Mouse (Mus musculus) spleen, postnatal 36 days (tissue): Measurements from ENCODE around the gene Mtrex.

Experiments
- DNase-seq, 2 experiments: peaks; one replicate each; pipeline ENCODE4 v3.0.0; 2022; ENCODE audit warnings: low spot score in 2 of 2, mixed read lengths in 1 of 2

Mtrex gene

DNA sequence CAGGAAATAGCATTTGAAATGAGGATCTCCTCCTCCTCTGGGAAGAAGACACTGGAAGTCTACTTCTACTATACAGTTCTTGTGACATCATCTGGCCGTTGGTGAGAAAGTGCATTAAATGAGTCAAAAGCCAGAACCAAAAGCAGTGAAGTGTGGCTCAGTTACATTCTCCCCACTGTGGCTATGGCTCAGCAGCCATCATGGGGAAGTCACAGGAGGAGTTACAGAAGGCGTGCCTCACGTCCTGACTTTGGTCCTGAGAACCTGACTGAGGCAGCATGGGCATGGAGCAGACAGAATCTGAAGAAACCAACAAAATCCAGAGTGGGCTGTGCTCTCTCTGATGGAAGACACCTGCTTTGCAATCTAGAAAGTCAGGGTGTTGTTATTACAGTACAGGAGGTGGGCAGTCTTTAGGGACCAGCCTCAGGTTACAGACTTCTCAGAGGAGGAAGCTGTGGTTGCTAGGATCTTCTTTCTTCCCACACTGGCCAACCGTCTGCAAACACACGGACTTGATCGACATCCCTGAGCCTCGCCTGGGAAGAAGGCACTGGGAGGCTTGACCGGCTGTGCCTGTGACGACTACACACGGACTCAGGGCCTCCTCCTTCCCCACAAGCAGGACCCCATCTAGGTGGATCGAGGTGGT, 57.0 kb downstream of the Mtrex start:
- DNase-seq = no peak

DNA sequence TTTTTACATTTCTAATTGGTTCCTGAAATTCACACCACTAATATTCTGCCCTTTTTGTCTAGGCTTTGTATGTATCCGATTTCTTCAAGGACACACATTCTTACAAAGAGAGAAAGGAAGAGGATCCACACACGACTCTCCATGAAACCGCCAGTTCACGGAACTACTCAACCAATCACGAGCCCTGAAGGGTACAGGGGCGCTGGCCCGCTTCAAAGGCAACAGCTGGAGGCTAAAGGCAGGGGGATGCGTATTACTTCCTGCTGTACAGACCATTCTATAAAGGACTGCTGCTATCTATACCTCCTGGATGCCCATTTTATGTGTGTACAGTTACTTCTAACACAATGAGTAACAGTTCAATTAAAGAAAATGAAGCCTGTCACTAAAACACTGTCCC, 59.8 kb downstream of the Mtrex start:
- no peak for DNase-seq

- DNase-seq = peak in 1 of 2 experiments; percentile 4
Observed at GRCm38 (mm10) chr13:112866782-112867181, 60.4 kb downstream of the Mtrex start.

DNA sequence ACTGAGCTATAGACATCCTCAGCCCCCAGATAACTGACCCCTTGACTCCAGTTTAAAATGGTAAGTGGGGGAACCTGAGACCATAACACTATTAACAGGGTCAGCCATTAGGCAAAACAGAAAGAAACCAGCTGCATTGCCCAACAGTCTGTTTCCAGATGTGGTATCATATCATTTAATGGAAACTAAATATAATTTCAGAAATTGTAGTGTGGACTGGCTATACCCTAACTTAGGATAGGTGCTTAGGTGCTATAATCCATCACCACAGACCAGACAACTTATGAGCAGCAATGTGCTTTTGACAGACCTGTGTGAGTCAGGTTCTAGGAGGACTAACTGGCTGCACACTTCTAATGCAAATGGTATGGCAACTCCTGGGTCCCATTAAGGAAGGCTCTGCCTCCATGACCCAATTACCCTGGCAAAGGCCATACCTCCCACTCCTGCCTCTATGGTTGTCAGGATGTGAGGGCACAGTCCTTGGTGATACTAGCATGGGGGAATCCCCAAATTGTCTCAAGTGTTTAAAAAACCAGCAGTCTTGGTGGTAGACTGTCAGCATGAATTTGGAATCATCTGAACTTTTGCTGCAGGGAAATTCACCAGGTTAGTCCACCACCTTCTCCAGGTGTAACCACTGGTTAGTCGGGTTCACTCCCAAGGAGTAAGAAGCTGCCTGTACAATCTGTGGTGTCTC, 64.1 kb downstream of the Mtrex start:
- DNase-seq = no peak

DNA sequence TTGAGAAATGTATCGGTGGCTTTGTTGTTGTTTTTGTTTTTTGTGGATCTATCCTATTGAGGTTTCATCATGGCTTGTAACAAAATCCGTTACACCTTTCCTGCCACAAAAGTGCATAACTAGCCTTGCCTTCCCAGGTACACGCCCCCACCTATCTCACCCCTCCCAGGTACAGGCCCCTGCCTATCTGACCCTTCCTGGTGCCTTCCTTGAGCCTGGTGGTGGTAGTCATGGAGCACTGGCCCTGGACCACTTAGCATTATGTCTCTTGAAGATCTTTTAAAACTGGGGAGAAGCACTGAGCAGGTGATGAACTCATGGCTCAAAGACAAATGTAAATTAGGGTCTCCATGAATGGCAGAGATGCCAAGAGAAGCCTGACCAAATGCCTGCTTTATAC, 64.9 kb downstream of the Mtrex start:
- no peak for DNase-seq

GRCm38 (mm10) chr13:112861825-112862306, 65.3 kb downstream of the Mtrex start:
- no peak for DNase-seq

GRCm38 (mm10) chr13:112860911-112861310, 66.3 kb downstream of the Mtrex start:
- no peak for DNase-seq

DNA sequence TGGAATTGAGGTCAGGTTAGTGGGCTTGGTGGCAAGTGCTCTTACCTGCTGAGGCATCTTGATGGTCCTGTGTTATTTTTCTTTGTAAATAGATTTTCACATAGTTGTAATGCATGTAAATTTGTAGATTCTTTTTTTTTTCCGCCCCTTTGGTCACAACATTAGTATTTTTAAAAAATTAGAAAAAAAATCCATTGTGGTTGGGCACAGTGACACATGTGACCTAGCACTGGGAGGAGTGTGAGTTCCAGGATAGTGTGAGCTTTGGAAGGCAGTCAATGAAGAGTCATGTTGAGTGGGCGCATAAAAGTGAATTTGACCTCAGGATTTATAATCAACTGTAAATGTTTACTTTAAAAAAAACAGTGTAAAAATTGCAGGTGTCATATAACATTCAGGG, 66.8 kb downstream of the Mtrex start:
- no peak for DNase-seq

- no peak for DNase-seq
Observed at GRCm38 (mm10) chr13:112859574-112860134, 67.5 kb downstream of the Mtrex start.

DNA sequence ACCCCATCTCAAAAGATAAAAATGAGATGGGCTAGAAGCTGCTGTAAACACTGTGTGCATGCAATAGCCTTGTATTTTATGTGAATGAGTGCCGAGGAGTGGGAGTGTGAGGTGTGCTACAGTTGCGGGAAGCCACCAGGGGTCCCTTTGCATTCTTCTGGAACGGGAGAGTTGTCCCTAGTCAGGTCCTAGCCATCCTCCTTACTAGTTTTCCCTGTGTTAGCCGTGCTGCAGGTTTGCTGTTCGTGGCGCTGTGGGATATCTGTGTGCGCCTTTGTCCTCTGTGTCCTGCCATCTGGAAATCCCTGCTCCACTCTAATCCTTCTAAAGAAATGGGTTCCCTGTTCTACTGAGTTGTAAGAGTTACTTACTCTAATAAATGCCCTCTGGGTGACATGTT, 69.3 kb downstream of the Mtrex start:
- DNase-seq = no peak

GRCm38 (mm10) chr13:112854402-112854801, 72.8 kb downstream of the Mtrex start:
- DNase-seq = no peak

DNA sequence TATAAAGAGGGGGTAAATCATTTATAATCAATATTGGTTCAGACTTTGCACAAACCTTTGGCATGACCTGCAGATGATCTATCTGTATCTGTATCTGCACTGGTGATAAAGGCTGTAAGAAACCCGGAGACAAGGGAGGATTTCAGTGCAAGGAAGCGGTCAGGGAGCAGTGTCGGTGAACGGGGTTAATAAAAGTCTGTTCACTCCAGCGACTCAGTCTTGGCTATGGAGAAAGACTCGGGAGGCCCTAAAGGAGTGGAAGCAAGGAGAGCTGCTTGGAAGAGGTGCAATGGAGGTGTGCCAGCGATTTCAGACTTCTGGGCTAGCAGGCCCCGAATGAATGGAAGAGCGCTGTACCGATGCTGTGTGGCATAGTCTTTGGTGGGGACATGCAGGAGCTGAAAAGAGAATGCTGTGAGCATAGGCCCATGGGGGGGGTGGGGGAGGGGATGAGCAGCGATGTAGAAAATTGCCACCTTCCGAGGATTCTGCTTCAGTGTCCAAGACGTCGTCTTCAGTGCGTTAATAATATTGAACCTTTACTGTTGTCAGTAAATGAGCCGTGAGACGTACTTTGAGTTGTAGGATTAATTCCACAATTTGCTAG, 73.4 kb downstream of the Mtrex start:
- no peak for DNase-seq

DNA sequence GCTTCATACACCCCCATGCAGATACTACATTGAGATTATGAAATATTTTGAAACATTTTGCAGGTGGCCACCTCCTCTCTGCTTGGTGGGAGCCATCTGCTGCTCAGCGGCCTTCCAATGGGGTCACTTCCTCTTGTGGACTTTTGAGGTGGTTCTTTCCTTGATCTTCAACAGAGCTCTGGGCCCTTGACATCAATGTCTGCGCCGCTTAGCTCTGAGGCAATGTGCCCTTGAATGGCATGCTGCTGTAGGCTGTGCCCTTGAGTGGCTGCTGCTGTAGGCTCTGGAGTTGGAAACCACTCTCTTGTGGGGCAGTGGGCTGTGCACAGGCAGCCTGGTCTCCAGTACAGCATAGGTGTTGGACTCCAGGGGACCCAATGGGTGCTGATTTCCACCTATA, 81.3 kb downstream of the Mtrex start:
- DNase-seq = no peak

- DNase-seq = no peak
Observed at GRCm38 (mm10) chr13:112840241-112841087, 86.7 kb downstream of the Mtrex start.

DNA sequence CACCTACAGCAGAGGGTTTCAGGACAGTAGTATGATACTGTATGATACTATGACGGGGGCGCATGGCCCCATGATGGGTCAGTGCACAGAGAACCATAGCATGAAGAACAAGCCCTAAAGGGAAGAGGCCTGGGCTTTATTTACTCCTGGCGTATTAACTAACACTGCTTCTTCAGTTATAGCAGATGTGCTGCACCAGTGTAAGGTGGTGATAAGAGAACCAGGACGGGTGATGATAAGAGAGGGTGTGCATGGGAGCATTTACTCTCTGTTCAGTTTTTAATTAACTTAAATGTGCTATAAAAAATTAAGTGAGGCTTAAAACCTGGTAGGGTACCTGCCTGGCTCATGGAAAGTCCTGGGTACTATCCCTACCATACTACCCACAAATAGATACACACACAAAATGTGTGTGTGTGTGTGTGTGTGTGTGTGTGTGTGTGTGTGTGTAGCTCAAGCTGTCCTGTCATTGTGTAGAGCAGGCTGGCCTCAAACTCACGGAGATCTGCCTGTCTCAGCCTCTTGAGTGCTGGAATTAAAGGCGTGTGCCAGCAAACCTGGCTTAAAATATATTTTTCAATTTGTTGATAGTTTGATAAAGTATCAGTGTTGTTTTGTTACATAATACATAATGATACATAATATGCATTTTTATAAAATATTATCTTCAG, 88.5 kb downstream of the Mtrex start:
- peak; percentile 47 to 70 for DNase-seq

DNA sequence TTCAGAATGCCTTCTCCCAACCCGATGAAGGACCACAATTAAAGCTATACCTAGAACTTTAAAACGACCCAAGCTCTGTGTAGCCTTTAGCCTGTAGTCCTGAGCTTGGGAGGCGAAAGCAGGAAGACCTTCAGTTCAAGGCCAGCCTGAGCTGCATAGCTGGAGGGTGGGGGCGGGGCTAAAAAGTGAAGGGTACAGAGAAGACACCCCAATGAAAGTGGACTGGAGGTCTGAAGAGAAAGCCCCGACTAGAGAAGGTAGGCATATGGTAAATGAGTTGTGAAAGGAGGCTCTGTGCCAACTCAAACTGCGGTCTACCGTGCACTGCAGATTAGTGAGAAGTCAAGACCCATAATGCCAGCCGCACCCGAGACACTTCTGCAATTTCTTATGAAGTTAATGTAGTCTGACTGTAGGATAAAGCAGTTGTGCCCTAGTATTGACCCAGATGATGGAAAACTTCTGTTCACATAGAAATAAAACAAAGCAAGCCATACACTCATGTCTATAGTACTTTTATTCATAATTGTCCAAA, 89.5 kb downstream of the Mtrex start:
- DNase-seq = peak; percentile 21 to 57

GRCm38 (mm10) chr13:112836951-112837350, 90.2 kb downstream of the Mtrex start:
- no peak for DNase-seq

DNA sequence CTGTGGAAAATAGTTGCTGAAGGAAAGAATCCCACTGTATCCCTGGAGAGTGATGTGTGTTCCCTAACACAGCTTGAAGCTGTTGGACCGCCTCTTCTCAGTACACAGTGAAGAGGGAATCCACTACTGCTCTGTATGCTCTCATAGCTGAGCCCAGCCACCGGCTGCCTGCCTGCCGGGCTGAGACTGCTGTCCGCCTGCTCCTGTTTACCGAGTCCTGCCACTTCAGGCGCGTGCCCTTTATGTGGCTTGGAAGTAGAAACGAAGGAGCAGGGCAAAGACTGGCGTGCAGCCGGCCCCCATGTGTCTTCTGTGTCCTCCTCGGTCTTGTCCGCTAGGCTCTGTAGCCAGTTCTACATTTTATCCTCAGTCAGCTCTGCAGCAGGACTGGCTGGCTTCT, 92.1 kb downstream of the Mtrex start:
- no peak for DNase-seq

- DNase-seq = no peak
Observed at GRCm38 (mm10) chr13:112833895-112834263, 93.3 kb downstream of the Mtrex start.

- no peak for DNase-seq
Observed at GRCm38 (mm10) chr13:112833253-112833894, 93.8 kb downstream of the Mtrex start.
